Mouse (Mus musculus): ENCODE measurements around the gene Mdc1.

Mdc1 gene

DNA sequence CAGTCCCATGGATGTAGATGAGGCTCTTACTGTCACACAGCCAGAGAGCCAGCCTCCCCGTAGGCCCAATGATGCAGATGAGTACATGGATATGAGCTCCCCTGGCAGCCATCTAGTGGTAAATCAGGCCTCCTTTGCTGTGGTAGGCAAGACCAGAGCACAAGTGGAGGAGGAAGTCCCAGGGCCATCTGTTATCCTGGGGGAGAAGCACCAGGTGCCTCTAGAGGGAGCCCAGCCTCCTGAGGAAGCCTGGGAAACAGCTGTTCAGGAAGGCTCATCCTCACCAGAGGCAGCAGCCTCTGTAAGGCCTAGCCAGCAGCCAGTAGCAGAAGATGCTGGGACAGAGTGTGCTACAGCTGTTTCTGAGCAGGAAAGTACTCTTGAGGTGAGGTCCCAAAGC lies 6.8 kb downstream of the Mdc1 start:
- no peak for DNase-seq (ENCODE audit: low read depth, low spot score)

DNA sequence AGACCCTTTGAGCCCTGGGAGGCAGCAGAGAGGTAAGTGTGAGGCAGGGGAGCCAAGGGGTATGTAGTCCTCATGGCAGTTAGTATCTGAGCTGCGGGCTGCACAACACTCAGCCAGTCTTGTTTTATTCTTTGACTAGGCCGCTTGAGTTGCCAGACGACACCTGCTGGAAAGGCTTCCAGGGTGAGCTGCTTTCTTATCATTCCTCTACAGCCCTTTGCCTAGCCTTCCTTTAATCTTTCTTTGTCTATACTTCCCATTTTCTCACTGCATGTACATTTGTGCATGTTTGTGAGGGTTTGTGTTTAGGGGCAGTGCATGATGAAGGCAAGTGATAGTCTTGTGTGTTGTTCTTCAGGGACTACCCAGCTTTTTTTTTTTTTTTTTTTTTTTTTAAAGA lies 9.7 kb downstream of the Mdc1 start:
- DNase-seq (ENCODE audit: low read depth, low spot score): no peak

DNA sequence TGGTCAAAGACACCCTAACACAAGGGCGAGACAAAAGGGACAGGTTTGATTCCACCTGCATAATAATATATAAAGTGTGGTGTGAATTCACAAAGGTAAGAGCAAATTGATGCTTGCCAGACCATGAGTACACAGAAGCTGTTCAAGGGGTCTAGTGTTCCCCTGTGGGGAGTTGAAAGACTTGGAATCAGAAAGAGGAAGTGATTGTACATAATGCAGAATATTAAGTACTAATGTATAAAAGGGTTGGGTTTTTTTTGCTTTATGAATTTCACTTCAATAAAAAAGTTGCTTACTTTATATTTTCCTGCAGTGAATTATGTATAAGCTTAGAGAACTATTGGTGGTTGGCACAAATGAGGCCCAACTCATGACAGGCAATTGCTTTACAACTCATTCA lies 18.1 kb downstream of the Mdc1 start:
- DNase-seq (ENCODE audit: low read depth, low spot score): no peak

DNA sequence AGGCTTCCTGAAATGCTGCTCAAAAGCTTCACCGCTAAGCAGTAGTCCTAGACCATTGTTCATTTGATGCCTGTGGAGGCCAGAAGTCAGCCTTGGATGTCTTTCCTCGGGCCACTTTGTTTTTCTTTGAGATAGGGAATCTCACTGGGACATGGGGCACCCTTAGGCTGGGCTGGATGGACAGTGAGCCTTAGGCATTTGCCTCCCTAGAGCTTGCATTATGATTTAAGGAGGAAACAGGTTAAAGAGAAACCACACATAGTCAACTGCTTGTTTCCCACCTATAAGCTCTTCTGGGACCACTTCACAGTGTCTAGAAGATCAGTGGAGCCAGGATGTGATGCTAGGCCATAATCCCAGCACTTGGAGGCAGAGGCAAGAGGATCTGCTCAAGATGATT lies 18.5 kb downstream of the Mdc1 start:
- no peak for DNase-seq (ENCODE audit: low read depth, low spot score)

GRCm38 (mm10) chr17:35860831-35861197 lies 19.5 kb downstream of the Mdc1 start:
- no peak for DNase-seq (ENCODE audit: low read depth, low spot score)

DNA sequence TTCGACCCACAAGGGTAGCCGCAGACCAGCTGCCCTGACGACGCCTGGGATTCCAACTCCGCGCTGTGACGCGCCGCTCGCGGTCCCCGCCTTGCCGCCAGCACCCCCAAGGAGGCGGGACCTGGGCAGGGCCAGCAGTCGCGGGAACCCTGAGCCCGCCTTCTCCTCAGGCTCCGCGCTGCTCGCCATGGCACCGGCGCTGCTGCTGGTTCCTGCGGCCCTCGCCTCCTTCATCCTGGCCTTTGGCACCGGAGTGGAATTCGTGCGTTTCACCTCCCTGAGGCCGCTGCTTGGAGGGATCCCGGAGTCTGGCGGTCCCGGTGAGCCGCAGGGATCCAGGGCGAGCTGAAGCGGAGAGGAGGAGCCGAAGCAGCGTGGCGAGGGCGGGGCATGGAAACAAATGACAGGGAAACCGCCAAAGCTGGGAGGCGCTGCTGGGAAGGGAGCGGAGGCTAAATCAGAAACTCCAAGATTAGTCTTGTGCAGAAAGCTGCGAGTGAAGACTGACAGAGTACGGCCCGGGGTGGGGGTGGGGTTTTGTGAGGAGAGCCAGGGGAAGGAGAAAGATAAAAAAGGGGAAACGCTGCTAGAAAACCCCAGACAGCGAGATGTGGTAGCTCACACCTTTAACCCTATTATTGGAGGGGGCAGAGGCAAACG lies 20.0 kb downstream of the Mdc1 start, which contains the start of gene Nrm:
Gene Nrm (plus strand): TSS at position 121 of the 660 bp plus-strand sequence.
- no peak for DNase-seq (ENCODE audit: low read depth, low spot score)

- DNase-seq (ENCODE audit: low read depth, low spot score): no peak
Observed at GRCm38 (mm10) chr17:35864832-35865353, 23.6 kb downstream of the Mdc1 start.

DNA sequence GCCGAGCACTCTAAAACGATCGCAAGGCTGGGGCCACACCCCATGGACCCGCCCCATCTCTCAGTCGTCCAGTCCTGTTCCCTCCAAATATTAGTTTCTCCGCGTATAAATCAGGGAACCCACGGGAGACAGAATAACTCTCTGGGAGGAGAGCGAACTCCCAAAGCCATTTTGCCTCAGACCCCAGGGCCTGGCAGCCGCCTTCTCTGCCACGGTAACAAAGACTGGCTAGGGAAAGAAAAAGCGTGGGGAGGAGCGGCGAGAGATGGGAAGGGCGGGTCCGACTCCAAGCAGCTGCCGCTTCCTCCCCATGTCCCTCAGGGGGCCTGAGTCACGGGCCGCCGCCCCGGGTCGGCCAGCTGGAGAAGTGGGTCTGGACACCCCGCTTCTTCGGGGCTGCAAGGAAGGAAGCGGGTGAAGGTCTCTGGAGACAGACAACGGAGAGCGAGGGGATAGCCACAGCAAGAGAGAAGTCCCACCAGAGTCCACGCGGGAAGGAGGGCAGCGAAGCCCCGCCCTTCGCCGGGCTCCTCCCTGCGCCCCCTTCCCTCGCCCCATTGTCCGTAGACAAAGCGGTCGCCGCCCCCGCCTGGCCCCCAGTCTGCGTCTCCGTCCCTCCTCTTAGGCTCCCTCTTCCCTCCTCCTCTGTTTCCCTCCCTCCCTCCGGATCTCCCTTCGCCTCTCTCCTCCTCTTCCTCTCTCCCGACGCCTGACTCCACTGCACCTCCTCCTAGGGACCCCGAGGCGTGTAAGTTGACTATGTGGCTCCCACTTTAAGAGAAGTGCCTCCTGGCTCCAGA lies 24.4 kb downstream of the Mdc1 start, which contains the start of gene Ppp1r18:
Gene Ppp1r18 (plus strand): TSS at position 113 of the 800 bp plus-strand sequence.
- no peak for DNase-seq (ENCODE audit: low read depth, low spot score)

DNA sequence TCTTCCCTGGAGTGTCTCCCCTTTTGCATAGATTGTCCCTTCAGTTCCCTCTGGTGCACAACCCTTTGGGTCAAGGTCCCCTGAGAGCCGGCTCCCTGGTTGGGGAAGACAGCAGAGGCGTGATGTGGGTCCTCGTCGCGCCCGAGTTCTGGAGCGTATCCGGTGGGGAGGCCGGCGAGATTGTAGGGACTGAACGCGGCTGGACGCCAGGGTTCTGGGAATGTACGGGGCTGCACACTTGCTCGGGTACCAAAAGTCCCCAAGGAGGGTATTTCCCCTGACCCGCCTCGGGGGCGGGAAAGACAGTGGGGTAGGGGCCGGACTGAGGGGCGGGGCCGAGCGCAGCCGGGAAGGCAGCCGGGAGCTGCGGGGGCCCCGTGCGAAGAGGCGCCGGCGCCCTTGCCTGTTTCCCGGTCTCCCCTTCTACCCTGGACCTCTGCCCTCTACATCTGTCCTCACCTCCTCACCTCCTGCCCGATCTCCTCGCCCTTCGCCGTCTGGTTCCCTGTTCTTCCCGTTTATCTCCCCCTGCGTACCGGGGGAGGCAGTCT lies 25.0 kb downstream of the Mdc1 start:
- DNase-seq (ENCODE audit: low read depth, low spot score): no peak

DNA sequence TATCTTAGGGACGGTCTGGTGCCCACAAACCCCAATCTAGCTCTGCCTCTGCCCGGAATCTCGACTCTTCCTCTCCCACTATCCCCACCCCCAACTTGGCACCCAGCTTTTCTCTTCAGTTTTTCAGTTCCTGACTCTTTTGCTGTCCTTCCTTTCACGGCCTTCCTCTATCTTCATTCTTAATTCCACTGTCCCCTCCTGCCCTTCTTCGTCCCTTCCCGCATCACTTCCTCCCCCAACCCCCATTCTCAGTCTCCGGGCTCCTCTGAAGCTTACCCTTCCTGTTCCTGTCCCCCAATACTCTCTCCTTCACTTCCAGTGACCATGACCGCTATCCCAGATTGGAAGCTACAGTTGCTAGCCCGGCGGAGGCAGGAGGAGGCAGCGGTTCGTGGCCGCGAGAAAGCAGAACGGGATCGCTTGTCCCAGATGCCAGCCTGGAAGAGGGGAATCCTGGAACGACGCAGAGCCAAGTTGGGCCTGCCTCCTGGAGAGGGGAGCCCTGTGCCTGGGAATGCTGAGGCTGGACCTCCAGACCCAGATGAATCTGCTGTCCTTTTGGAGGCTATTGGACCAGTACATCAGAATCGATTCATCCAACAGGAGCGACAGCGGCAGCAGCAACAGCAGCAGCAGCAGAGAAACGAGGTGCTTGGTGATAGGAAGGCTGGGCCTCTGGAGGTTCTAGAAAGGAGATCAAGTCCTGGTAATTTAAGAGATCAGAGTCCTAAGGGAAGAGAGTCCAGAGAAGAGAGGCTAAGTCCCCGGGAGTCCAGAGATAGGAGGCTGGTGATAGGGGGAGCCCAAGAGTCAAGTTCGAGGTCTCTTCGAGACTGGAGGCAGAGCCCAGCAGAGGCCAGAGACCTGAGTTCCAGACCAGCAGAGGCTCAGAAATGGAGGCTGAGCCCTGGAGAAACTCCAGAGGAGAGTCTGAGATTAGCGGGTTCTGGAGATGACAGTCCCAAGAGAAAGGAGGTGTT lies 25.9 kb downstream of the Mdc1 start:
- no peak for DNase-seq (ENCODE audit: low read depth, low spot score)

- no peak for DNase-seq (ENCODE audit: low read depth, low spot score)
Observed at GRCm38 (mm10) chr17:35868165-35868820, 27.0 kb downstream of the Mdc1 start.

- no peak for DNase-seq (ENCODE audit: low read depth, low spot score)
Observed at GRCm38 (mm10) chr17:35868961-35869345, 27.6 kb downstream of the Mdc1 start.

DNA sequence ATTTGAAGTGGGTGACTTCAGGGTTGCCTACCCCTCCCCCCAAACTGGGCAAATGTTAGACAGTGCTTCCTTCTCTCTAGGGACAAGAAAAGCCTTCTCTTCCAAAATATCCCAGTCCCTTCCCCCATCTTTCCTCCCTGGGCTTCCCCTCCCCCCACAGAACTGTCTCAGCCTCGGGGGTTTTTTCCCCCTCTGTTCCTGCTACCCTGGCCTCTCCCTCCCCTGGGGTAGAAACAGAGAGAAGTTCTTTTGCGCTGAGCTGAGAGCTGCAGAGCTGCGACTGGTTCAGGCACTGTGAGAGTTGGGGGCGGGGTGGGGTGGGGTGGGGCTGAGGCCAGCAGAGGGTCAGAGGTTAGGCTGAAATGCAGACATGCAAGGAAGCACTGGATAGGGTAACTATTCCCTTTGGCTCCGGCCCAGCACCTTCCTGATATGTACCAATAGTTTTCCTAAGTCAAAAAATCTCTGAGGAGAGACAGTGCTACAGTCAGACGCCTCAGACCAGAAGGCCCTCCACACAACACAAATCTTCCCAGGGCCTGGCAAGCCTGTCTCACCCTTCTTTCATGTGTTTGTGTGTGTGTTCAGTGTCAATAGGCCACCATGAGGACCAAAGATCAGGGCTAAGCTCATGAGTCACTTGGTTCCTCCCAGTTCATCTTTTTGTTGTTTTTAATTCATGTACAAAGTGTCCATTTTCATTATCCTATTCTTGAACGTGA lies 28.2 kb downstream of the Mdc1 start:
- DNase-seq (ENCODE audit: low read depth, low spot score): no peak

DNA sequence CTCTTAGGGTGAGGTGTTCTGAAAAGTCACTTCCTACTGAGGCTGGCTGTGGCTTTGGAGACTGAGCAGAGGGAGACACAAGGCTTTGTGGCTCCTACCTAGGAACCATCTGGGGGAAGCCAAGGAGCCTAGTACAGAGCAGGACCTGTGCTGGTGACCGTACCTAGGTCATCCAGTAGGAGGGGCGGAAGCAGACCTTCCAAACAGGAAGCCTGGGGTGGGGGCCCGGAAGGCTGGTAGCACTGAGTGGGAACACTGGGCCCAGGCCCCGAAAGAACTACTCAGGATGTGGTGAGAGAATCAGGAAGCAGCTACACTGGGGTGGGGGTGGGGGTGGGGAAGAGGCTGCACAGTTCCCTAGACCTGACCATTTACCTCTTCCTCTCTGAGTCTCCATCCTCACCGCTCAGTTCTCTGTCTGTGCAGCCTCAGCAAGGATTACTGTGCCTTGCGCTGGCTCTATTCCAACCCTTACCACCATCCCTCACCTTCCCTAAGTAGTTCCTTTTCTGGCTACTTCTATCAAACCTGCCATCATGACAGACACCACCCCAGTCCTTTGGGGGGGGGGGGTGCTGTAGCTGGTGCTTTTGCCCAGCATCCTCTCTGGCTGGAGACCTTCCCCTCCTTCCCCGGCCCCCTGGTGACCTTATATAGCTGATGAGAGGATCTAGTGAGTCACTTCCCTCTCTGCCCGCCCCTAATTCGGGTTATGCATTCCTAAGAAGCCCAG lies 29.0 kb downstream of the Mdc1 start:
- no peak for DNase-seq (ENCODE audit: low read depth, low spot score)

GRCm38 (mm10) chr17:35870884-35871696 lies 29.8 kb downstream of the Mdc1 start:
- DNase-seq (ENCODE audit: low read depth, low spot score): no peak

GRCm38 (mm10) chr17:35873774-35874519 lies 32.6 kb downstream of the Mdc1 start:
- peak; percentile 73 for DNase-seq (ENCODE audit: low read depth, low spot score)

DNA sequence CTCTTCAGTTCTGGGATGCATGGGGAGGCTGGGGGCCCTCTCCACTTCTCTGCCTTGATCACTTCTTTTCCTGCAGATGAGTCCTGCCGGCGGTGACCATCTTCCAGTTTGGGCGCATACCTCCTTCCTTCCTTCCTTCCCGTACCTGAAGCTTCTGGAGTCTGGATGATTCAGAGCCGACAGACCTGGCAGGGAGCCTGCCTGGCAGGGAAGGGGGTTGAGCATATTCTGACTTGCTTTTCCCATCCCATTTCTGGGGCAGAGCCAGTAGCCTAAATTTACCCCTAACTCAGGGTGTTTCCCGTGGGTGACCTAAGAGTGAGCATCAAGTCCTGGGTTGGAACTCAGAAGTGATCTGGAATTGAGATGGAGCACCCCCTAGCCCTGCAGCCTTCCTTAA lies 33.4 kb downstream of the Mdc1 start:
- DNase-seq (ENCODE audit: low read depth, low spot score): no peak
